Mouse (Mus musculus): ENCODE data around the gene Rnf114.

The Rnf114 gene

GRCm38 (mm10) chr2:167474218-167474617 lies 18.2 kb upstream of the Rnf114 start:
- CTCF ChIA-PET, result no interaction called here

- CTCF ChIA-PET, result interaction anchor here (0.6 kb wide), 2 partner anchors 61 to 475 kb away, joined by 3 to 4 read pairs; no protein-coding TSS in a partner anchor
Observed at GRCm38 (mm10) chr2:167475596-167475995, 16.8 kb upstream of the Rnf114 start.

GRCm38 (mm10) chr2:167476200-167476688 lies 16.2 kb upstream of the Rnf114 start:
- CTCF ChIA-PET, result interaction anchor here (0.6 kb wide), 2 partner anchors 60 to 476 kb away, joined by 3 to 4 read pairs; no protein-coding TSS in a partner anchor

- CTCF ChIA-PET, result no interaction called here
Observed at GRCm38 (mm10) chr2:167476762-167477161, 15.7 kb upstream of the Rnf114 start.

GRCm38 (mm10) chr2:167478128-167478527 lies 14.3 kb upstream of the Rnf114 start:
- CTCF ChIA-PET, result no interaction called here

- CTCF ChIA-PET, result no interaction called here
Observed at GRCm38 (mm10) chr2:167479501-167479900, 12.9 kb upstream of the Rnf114 start.

GRCm38 (mm10) chr2:167482681-167483080 lies 9.8 kb upstream of the Rnf114 start:
- CTCF ChIA-PET, result interaction anchor here (0.6 kb wide), 1 partner anchor 16 kb away, joined by 5 read pairs; no protein-coding TSS in a partner anchor

- CTCF ChIA-PET, result interaction anchor here (0.6 kb wide), 1 partner anchor 16 kb away, joined by 5 read pairs; no protein-coding TSS in a partner anchor
Observed at GRCm38 (mm10) chr2:167483081-167483826, 9.2 kb upstream of the Rnf114 start.

GRCm38 (mm10) chr2:167483827-167484410 lies 8.5 kb upstream of the Rnf114 start:
- CTCF ChIA-PET, result interaction anchor here (0.5 kb wide), 1 partner anchor 108 kb away, joined by 6 read pairs; no protein-coding TSS in a partner anchor

- CTCF ChIA-PET, result no interaction called here
Observed at GRCm38 (mm10) chr2:167484932-167485331, 7.5 kb upstream of the Rnf114 start.

- CTCF ChIA-PET, result no interaction called here
Observed at GRCm38 (mm10) chr2:167485501-167486377, 6.7 kb upstream of the Rnf114 start.

- CTCF ChIA-PET, result interaction anchor here (0.6 kb wide), 1 partner anchor 169 kb away, joined by 3 read pairs; no protein-coding TSS in a partner anchor
Observed at GRCm38 (mm10) chr2:167486573-167486972, 5.9 kb upstream of the Rnf114 start.

GRCm38 (mm10) chr2:167487551-167487950 lies 4.9 kb upstream of the Rnf114 start:
- CTCF ChIA-PET, result no interaction called here

- CTCF ChIA-PET, result no interaction called here
Observed at GRCm38 (mm10) chr2:167487994-167488393, 4.5 kb upstream of the Rnf114 start.

- CTCF ChIA-PET, result interaction anchor here (0.6 kb wide), 1 partner anchor 186 kb away, joined by 8 read pairs; no protein-coding TSS in a partner anchor
Observed at GRCm38 (mm10) chr2:167490813-167491525, 1.5 kb upstream of the Rnf114 start.

- CTCF ChIA-PET, result interaction anchor here (0.6 to 1.3 kb wide), 3 partner anchors 12 to 121 kb away, joined by 3 to 4 read pairs (median 3); no protein-coding TSS in a partner anchor
Observed at GRCm38 (mm10) chr2:167492713-167493636, 530 bp downstream of the Rnf114 start, which contains the start of gene Spata2. TSS of gene Spata2 (minus strand) at chr2:167492887.

GRCm38 (mm10) chr2:167496437-167496836 lies 4.0 kb downstream of the Rnf114 start:
- CTCF ChIA-PET, result no interaction called here

GRCm38 (mm10) chr2:167497272-167497671 lies 4.8 kb downstream of the Rnf114 start:
- CTCF ChIA-PET, result interaction anchor here (0.5 to 0.6 kb wide), 2 partner anchors 38 to 120 kb away, joined by 4 read pairs; no protein-coding TSS in a partner anchor

- CTCF ChIA-PET, result no interaction called here
Observed at GRCm38 (mm10) chr2:167502554-167503252, 10.3 kb downstream of the Rnf114 start.
